Mouse (Mus musculus) layer of hippocampus, postnatal 10 days (tissue): ENCODE measurements around the gene Camta2. TPM values are rescaled to one million over a fixed set of nuclear protein-coding genes. Genes with fewer than 3 reads are reported as not detected.

Experiments
- DNase-seq, 2 experiments: peaks; one replicate each; pipeline ENCODE4 v3.0.0; 2021; ENCODE audit warnings: low spot score in 2 of 2
- microRNA-seq, 2 experiments: library from miRNA; unstranded; fragments of <30 nt; microRNA quantifications; one replicate each; pipeline ENCODE4 v1.2.0; 2021
- total RNA-seq, 2 experiments: library from RNA; stranded (reverse); gene quantifications; 2 replicates each; pipeline ENCODE4 v1.2.3; 2021

Gene Camta2
- total RNA-seq, 2 experiments from 2014 or later = 183 to 189 TPM

DNA sequence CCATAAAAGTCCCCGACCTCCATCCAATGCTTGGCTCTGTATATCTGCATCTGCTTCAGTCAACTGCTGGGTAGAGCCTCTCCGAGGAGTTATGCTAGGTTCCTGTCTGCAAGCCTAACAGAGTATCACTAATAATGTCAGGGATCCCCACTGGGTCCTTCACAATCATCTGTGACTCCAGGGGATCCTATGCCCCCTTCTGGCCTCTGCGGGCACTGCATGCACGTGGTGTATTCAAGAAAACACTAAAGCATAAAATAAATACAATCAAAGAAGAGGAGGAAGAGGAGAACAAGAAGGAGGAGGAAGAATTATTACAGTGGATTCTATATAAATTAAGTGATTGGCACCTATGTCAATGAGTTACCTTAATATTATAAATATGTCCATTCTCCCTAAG is 62.4 kb downstream of the Camta2 start:
- DNase-seq = peak; percentile 63 to 69

DNA sequence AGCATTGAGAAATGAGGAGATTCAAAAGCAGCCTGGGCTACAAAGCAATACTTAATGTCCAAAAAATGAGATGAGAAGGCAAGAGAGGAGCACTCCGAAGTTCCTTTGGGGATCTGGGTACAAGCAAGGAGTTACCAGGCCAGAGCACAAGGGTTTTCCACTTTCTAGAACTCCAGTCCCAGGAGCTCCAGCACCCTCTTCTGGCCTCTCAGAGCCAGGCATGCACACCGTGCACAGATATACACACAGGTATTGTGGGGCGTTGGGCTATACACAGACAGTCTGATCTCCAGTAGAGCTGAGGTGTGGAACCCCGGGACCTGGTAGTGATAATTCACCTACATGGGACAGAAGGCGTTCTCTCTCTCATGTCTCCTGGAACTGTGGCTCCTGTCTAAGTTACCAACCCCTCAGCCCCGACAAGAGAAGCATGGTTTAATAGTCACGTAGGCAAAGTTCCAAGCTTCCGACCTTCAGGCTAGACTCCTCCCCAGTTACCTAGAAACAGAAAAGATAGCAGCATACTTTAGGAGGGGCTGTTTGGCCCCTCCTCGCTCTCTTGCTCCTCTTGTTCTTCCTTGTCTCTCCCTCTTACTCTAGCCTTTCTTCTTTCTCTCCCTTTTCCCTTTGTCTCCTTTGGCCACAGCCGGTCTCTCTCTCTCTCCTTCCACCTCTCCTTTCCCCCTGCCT is 64.7 kb downstream of the Camta2 start:
- no peak for DNase-seq

DNA sequence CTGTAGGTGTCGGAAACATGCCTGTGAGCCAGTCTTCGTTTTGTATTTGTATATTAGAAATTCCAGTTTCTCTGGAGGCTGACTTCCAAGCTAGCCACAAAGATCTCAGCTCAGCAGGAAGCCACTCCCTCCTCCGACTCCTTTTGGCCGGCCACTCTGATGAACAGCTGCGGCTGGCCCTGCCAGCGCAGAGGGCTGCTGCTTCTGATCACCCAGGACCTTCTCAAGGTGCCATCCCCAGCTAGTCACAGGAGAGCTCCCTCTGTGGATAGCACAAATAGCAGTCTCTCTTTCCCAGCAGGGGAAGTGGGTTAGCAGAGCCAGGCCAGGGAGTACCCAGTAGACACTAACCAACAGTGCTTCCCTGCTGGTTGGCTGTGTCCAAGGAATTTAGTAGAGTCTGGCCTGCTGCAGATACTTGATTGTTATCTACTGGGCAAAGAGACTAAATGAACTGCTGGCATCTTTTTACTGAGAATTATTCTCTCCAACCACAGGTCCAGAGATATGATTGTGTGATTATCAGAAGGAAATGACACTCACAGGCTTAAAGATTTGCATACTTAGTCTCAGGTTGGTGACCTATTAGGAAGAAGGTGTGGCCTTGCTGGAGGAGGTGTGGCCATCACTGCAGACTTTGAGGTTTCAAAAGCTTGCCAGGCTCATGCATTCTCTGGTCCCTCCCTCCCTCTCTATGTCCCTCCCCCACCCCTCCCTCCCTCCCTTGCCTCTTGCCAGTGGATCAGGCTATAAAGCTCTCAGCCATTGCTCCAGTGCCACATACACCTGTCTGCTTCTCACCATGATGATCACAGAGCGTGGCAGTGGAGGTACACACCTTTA is 65.7 kb downstream of the Camta2 start:
- DNase-seq = no peak

Small RNA genes within 50 kb of the gene (microRNA-seq; reads per million reads assigned to microRNA genes)
- 0 to 0.45 reads per million in 2 experiments for gene Mir6925

Other genes with a start within 250 kb of the Camta2 start
- 10 to 100 TPM; 20.5 TPM for gene Med11, start 236.2 kb downstream of the Camta2 start, total RNA-seq
- 1 to 10 TPM in 1 of 2 experiments, under 1 TPM in 1; 0.96 to 1.1 TPM for gene Zmynd15, start 228.7 kb downstream of the Camta2 start, total RNA-seq
- gene Cxcl16, start 228.1 kb downstream of the Camta2 start, total RNA-seq = under 1 TPM; 0.42 to 0.69 TPM
- not detected for gene Tm4sf5, start 182.9 kb downstream of the Camta2 start, total RNA-seq
- not detected for gene Vmo1, start 173.5 kb downstream of the Camta2 start, total RNA-seq
- gene Gltpd2, start 168.9 kb downstream of the Camta2 start, total RNA-seq = not detected
- gene Psmb6, start 162.7 kb downstream of the Camta2 start, total RNA-seq = 100 to 1,000 TPM; 221 to 229 TPM
- not detected for gene Gm40193, start 155.2 kb downstream of the Camta2 start, total RNA-seq
- 10 to 100 TPM; 25.0 to 25.6 TPM for gene Pld2, start 148.0 kb downstream of the Camta2 start, total RNA-seq
- gene Mink1, start 125.2 kb downstream of the Camta2 start, total RNA-seq = 100 to 1,000 TPM; 208 to 249 TPM
- 1 to 10 TPM in 1 of 2 experiments, not detected in 1; 1.1 TPM for gene 4930544D05Rik, start 72.3 kb downstream of the Camta2 start, total RNA-seq
- under 1 TPM in 1 of 2 experiments, not detected in 1; 0.94 TPM for gene Chrne, start 68.9 kb downstream of the Camta2 start, total RNA-seq
- gene Gp1ba, start 49.0 kb downstream of the Camta2 start, total RNA-seq = not detected
- 10 to 100 TPM; 60.3 to 61.5 TPM for gene Rnf167, start 40.9 kb downstream of the Camta2 start, total RNA-seq
- gene Slc25a11, start 40.6 kb downstream of the Camta2 start, total RNA-seq = 100 to 1,000 TPM; 117 to 125 TPM
- gene Pfn1, start 33.5 kb downstream of the Camta2 start, total RNA-seq = 100 to 1,000 TPM; 364 to 371 TPM
- gene Eno3, start 30.9 kb downstream of the Camta2 start, total RNA-seq = 10 to 100 TPM in 1 of 2 experiments, 1 to 10 TPM in 1; 5.1 to 10.5 TPM
- gene Spag7, start 18.7 kb downstream of the Camta2 start, total RNA-seq = 10 to 100 TPM; 52.8 to 53.9 TPM
- gene Inca1, start 12.1 kb upstream of the Camta2 start, total RNA-seq = 1 to 10 TPM; 1.4 to 1.8 TPM
- gene Kif1c, start 12.4 kb upstream of the Camta2 start, total RNA-seq = 10 to 100 TPM; 55.9 to 59.9 TPM
- gene Zfp3, start 76.1 kb upstream of the Camta2 start, total RNA-seq = 10 to 100 TPM; 16.2 to 17.4 TPM
- gene Scimp, start 124.5 kb upstream of the Camta2 start, total RNA-seq = not detected
- 100 to 1,000 TPM; 115 to 117 TPM for gene Rabep1, start 156.7 kb upstream of the Camta2 start, total RNA-seq